Mouse (Mus musculus) liver, embryonic 12.5 days (tissue): ENCODE measurements around the gene 9430097D07Rik. TPM values are rescaled to one million over a fixed set of nuclear protein-coding genes. Genes with fewer than 3 reads are reported as not detected.

Experiments
- ATAC-seq: fragments of 200-750 bp; cut with Nextera tagmentation; 2 replicates; pipeline ENCODE4 v1.8.0; 2017; ENCODE audit warnings: moderate number of reproducible peaks, mild to moderate bottlenecking, moderate library complexity
- H3K27ac ChIP-seq: fragments of 300-500 bp; sonication (generic); 2 replicates; pipeline ENCODE4 v1.5.1; 2016; ENCODE audit warnings: mild to moderate bottlenecking
- H3K27me3 ChIP-seq: fragments of 300-500 bp; sonication (generic); replicated peaks from 2 replicates; pipeline ENCODE4 v1.6.1; 2016; ENCODE audit warnings: mild to moderate bottlenecking, moderate library complexity
- H3K36me3 ChIP-seq: fragments of 300-500 bp; sonication (generic); 2 replicates; pipeline ENCODE4 v1.6.1; 2016; ENCODE audit warnings: mild to moderate bottlenecking, moderate library complexity
- H3K4me1 ChIP-seq: fragments of 300-500 bp; sonication (generic); 2 replicates; pipeline ENCODE4 v1.6.1; 2016
- H3K4me2 ChIP-seq: fragments of 300-500 bp; sonication (generic); 2 replicates; pipeline ENCODE4 v1.6.1; 2016; ENCODE audit warnings: mild to moderate bottlenecking, moderate library complexity
- H3K4me3 ChIP-seq: fragments of 300-500 bp; sonication (generic); 2 replicates; pipeline ENCODE4 v1.5.1; 2016; ENCODE audit warnings: mild to moderate bottlenecking, moderate library complexity
- H3K9ac ChIP-seq: fragments of 300-500 bp; sonication (generic); 2 replicates; pipeline ENCODE4 v1.6.1; 2016; ENCODE audit warnings: mild to moderate bottlenecking, moderate library complexity
- H3K9me3 ChIP-seq: fragments of 300-500 bp; sonication (generic); replicated peaks from 2 replicates; pipeline ENCODE4 v1.6.1; 2016; ENCODE audit warnings: mild to moderate bottlenecking, moderate library complexity
- WGBS: fragments of 180-500 bp; shearing (Covaris S2); methylation state at CpG from one replicate; pipeline ENCODE4 v1.1.7; 2016; ENCODE audit not compliant: insufficient replicate concordance; 5-methylcytosine and 5-hydroxymethylcytosine counted together
- polyA plus RNA-seq: library from polyadenylated mRNA; unstranded; fragments of >200 nt; fragmentation: Nextera tagmentation; extraction: Ambion mirVana; gene quantifications from 2 replicates; pipeline ENCODE4 v1.2.1, GENCODE M21; 2016

9430097D07Rik gene
- polyA plus RNA-seq, 1 experiment from 2014 or later, result not detected

DNA sequence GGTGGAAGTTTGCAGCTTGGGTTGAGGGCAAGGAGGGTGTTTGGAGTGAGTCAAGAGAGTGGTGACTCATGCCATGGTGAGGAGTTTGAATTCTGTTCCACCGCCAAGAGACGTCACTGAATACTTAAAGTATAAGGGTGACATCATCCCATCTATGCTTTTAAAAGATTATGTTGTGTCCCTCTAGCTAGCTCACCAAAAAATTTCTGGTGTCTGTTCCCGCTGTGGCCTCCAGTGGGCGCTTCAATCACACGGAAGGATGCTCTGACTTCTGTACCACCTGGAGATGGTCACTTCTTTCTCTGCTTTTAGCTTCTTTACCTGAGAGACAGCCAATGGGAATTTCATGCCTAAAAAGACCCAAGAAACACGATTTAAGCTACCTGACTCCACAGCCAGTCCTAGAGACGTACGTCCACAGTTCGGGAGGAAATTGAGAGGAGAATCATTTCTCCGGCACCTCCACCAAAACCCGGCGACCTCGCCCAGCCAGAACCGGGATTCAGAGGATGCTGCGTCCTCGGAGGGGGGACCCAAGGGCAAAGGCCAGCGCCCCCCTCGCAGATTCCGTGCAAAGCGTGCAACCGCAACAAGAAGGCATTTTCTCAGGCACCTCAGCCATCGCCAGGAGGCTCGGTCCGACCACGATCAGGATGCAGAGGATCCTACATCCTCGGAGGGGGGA lies 441 bp downstream of the 9430097D07Rik start:
- peak overlapping the region; percentile 43 for H3K4me3 ChIP-seq
- peaks cover 33% of the 10 kb centered on the region for H3K4me1 ChIP-seq
- peaks cover 18% of the 10 kb centered on the region for H3K36me3 ChIP-seq
- H3K9ac ChIP-seq, result peak overlapping the region; percentile 36; the same call in 1 of the 2 replicates
- WGBS, result 6% methylated on average over 26 of the region's 26 CpGs
- H3K4me2 ChIP-seq, result peak overlapping the region; percentile 72
- H3K27me3 ChIP-seq, result peaks cover 50% of the 10 kb centered on the region
- no peaks in the 10 kb centered on the region for H3K9me3 ChIP-seq
- no peak for ATAC-seq
- H3K27ac ChIP-seq, result no peak overlapping the region

DNA sequence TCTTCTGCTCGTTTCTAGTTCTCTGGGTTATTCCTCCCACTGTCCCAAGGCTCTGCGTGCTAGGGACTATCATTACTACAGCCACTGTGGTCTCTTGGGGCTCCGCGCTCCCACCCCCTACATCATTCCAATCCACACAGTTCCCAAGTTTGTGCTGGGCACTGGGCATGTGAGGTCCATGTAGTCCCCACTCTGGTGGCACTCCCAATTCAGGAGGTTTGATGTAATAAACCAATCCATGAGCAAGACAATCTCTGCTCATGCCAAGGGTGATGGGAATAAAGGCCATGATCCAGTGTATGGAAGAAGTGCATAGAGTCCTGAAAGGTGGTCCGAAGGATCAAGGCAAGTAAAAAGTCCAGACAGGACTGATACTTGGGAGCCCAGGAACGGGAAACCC lies 987 bp downstream of the 9430097D07Rik start, which contains the start of gene Pip5kl1:
TSS of gene Pip5kl1 (plus strand) at position 301 of the 400 bp plus-strand sequence.
- H3K4me2 ChIP-seq, result peak within 1 kb of the TSS; percentile 72
- H3K9ac ChIP-seq, result peak within 1 kb of the TSS; percentile 36
- peaks cover 18% of the 10 kb centered on the region for H3K36me3 ChIP-seq
- ATAC-seq, result no peak
- no peak within 1 kb of the TSS for H3K27ac ChIP-seq
- H3K27me3 ChIP-seq, result peaks cover 44% of the 10 kb centered on the region
- peak within 1 kb of the TSS; percentile 43 for H3K4me3 ChIP-seq
- WGBS, result 71% methylated on average over 6 of the region's 6 CpGs
- H3K9me3 ChIP-seq, result no peaks in the 10 kb centered on the region
- H3K4me1 ChIP-seq, result peaks cover 33% of the 10 kb centered on the region

DNA sequence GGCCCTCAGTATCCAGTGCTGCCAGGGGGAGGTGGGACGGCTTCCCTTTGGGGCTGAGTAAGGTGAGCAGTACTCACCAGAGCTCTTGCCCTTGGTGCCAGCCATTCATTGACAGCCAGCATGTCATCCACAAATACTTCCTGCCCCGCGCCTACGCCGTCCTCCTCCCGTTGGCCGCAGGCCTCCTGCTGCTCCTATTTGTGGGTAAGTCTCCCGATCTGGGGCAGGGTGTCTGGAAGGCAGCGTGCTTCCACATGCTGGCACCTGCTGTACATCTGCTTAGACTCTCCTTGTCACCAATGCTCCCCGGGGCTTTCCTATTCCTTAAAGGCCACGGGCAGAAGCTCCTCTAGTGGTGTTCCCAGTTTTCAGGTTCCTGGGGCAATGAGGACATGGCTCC lies 3.3 kb downstream of the 9430097D07Rik start:
- Histone ChIP-seq H3K4me1 (peaks cover 28% of the 10 kb centered on the region), H3K4me2 (peak overlapping the region; percentile 89), H3K9me3 (no peaks in the 10 kb centered on the region), H3K9ac (no peak overlapping the region), H3K27ac (no peak overlapping the region), H3K27me3 (peaks cover 21% of the 10 kb centered on the region), H3K36me3 (peaks cover 22% of the 10 kb centered on the region), H3K4me3 (no peak overlapping the region)
- ATAC-seq, result no peak
- 88% methylated on average over 11 of the region's 11 CpGs for WGBS

DNA sequence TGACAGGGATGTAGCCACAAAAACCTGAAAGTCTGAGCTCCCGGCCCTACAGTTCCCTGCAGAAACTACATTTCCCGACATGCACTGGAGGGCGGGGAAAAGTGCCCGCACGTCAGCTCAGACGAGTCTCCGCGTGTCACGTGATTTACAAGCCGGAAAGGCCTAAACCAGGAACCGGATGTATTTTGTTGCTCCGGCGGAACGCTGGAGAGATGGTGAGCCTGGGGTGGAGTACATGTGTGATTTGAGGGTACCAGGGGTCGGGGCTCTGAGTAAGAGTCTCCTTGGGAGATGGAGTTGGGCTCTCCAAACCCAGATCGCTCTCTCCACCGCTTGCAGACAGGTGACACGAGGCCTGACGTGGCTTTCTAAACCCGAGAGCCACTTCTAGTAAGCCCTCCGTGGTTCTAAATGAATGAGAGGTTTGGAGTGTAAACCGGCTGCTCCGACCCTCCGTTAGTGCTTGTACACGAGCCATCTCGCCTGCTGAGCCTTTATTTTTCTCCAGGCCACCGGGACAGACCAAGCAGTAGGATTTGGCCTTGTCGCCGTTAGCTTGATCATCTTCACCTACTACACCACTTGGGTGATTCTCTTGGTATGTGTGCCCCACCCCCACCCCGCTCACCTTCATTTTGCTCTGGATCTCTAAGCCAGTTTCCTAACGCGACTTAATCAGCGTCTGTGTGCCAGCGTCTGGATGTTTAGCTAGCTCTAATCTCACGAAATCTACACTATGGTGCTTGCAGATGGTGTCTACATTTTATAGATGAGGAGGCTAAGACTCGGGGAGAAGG lies 4.6 kb downstream of the 9430097D07Rik start, which contains the start of gene Dpm2:
TSS of gene Dpm2 (plus strand) at position 161 of the 797 bp plus-strand sequence.
- WGBS, result under 1% methylated on average over 36 of the region's 36 CpGs
- Histone ChIP-seq H3K4me3 (peak within 1 kb of the TSS; percentile 72), H3K9ac (peak within 1 kb of the TSS; percentile 75), H3K4me1 (peaks cover 25% of the 10 kb centered on the region), H3K36me3 (peaks cover 30% of the 10 kb centered on the region), H3K4me2 (peak within 1 kb of the TSS; percentile 89), H3K9me3 (no peaks in the 10 kb centered on the region), H3K27ac (peak within 1 kb of the TSS; percentile 69), H3K27me3 (peaks cover 8% of the 10 kb centered on the region)
- peak; percentile 83 for ATAC-seq

DNA sequence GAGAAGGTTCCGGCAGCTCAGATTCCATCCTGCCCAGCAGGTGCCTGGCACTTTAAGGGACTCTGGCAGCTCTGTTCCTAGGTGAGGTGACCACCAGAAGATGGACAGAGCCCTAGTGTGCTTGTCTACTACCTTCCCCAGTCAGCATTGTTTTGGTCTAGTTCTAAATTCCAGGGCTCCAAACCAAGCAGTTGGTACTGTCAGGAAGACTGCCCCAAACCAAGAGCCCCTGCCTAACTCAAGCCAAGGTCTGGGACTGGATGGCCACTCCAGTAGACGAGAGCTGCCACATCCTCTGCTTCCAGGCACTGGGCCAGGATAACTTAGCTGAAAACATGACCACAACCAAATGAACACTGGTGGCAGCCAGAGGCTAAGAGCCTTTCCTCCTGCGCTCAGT lies 6.5 kb downstream of the 9430097D07Rik start:
- Histone ChIP-seq H3K4me3 (no peak overlapping the region), H3K9me3 (no peaks in the 10 kb centered on the region), H3K9ac (no peak overlapping the region), H3K27ac (no peak overlapping the region), H3K4me2 (no peak overlapping the region), H3K36me3 (peaks cover 36% of the 10 kb centered on the region), H3K4me1 (peaks cover 16% of the 10 kb centered on the region), H3K27me3 (no peaks in the 10 kb centered on the region)
- no peak for ATAC-seq
- WGBS, result 83% methylated on average over 3 of the region's 3 CpGs

DNA sequence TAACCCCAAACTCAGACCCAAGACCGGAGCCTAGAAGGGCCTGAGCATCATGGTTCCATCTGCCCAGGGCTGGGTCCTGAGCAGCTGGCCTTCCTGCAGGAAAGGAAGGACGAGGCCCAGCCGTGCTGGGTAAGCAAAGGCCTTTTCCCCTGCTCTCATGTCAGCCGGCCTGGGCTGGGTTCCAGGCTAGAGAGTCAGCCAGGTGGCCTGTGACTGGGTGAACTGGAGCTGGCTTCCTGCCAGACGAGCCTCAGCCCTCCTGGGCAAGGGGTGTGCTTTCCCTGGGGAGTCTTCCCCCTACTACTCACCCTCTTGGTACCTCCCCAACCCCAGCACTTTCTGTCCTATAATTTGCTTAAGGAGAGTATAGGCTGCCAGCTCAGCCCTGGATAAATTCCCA lies 7.3 kb downstream of the 9430097D07Rik start:
- no peak for ATAC-seq
- no peak overlapping the region for H3K9ac ChIP-seq
- peaks cover 35% of the 10 kb centered on the region for H3K36me3 ChIP-seq
- H3K27me3 ChIP-seq, result no peaks in the 10 kb centered on the region
- H3K27ac ChIP-seq, result no peak overlapping the region
- 46% methylated on average over 5 of the region's 5 CpGs for WGBS
- no peak overlapping the region for H3K4me2 ChIP-seq
- H3K9me3 ChIP-seq, result no peaks in the 10 kb centered on the region
- H3K4me3 ChIP-seq, result no peak overlapping the region
- H3K4me1 ChIP-seq, result peaks cover 16% of the 10 kb centered on the region

DNA sequence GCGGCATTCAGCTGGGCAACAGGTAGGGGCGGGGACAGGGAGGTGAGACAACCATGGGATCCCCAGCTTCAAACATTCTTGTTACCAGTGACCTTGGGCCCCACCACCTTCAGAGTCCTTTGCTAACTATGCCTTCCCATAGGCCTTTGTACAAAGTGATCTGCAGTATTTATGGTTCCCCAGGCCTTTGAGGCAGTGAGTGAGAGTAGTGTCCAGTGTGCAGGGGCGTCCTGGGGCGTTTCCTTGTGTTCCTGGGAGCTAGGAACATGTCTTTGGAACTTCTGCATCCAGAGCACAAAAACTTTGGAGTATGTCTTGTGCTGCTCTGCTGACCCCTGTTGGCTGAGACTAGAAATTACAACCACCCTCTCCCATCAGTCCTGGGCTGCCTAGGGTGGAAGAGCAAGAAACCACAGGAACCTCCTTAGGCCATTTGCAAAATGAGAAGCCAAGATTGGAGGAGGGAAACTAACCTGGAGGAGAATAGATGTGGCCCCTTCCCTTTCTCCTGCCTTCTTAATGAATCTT lies 8.9 kb downstream of the 9430097D07Rik start:
- WGBS, result 22% methylated on average over 4 of the region's 4 CpGs
- Histone ChIP-seq H3K9ac (no peak overlapping the region), H3K9me3 (no peaks in the 10 kb centered on the region), H3K4me2 (no peak overlapping the region), H3K4me1 (peaks cover 4% of the 10 kb centered on the region), H3K36me3 (peaks cover 24% of the 10 kb centered on the region; the same call in 1 of the 2 replicates), H3K27ac (no peak overlapping the region), H3K27me3 (no peaks in the 10 kb centered on the region), H3K4me3 (no peak overlapping the region)
- ATAC-seq, result no peak

DNA sequence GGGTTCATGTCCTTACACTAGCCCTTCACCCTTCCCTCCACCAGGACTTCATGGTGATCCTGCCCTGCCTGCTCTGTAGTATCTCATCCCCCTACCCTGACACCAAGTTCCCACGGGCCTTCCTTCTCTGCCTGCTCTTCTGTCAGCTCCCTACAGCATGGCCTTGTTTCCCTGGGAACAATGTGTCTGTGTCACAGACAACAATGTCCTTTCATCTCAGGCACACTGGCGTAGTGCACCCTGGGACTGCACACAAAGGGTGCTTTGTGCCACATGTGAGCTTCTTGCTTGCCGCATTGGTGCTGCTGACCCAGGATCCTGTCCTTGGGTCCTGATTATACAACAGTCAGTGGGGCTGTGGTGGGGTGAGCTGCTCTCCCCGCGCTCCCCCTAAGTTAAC lies 15.9 kb downstream of the 9430097D07Rik start:
- ATAC-seq, result no peak
- H3K4me3 ChIP-seq, result no peak overlapping the region
- H3K27ac ChIP-seq, result no peak overlapping the region
- 0 out of 2 replicates have a peak, but pooled peaks cover 5% of the 10 kb centered on the region for H3K36me3 ChIP-seq
- H3K4me1 ChIP-seq, result peaks cover 23% of the 10 kb centered on the region
- H3K27me3 ChIP-seq, result no peaks in the 10 kb centered on the region
- WGBS, result 75% methylated on average over 5 of the region's 5 CpGs
- no peak overlapping the region for H3K4me2 ChIP-seq
- no peak overlapping the region for H3K9ac ChIP-seq
- no peaks in the 10 kb centered on the region for H3K9me3 ChIP-seq

DNA sequence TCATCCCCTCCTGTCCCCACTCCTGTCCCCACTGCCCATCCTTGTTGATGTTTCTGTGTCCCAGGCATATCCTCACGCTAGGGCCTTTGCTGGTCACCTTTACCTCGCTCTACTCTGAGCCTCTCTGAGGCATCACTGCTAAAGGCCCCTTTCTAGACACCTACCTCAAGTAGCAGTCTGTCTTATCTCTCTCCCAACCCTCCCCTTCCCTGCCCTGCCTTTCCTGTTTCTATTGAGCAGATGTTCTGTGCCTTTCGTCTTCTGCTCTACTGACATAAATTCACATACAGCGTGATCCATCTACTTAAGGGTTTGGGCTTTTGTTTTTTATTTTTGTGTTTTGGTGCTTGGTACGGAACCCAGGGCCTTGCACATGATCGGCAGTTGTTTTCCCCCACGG lies 19.5 kb downstream of the 9430097D07Rik start:
- no peak overlapping the region for H3K9ac ChIP-seq
- H3K4me2 ChIP-seq, result no peak overlapping the region
- H3K4me1 ChIP-seq, result peaks cover 29% of the 10 kb centered on the region
- H3K36me3 ChIP-seq, result no peaks in the 10 kb centered on the region
- no peaks in the 10 kb centered on the region for H3K27me3 ChIP-seq
- no peak for ATAC-seq
- no peak overlapping the region for H3K4me3 ChIP-seq
- H3K27ac ChIP-seq, result no peak overlapping the region
- WGBS, result 47% methylated on average over 7 of the region's 7 CpGs
- H3K9me3 ChIP-seq, result no peaks in the 10 kb centered on the region

DNA sequence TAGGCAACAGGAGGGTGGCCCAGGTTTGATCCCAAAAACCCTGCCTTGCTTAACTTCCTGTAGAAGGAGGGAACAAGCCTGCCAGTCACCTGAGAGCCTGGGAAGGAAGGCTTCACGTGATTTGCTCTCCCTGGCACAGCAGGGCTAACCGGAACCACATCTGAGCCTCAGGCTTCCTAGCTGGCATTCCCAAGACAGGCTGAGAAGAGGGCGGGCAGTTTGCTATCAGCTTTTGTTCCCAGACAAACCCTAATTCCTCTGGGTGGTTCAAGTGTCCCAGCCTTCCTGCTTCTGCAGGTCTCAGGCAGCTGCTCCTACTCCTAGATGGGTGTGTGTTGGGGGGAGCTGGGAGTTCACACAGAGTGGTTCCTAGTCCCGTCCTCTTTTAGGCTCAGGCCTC lies 20.0 kb downstream of the 9430097D07Rik start:
- Histone ChIP-seq H3K9ac (no peak overlapping the region), H3K4me2 (no peak overlapping the region), H3K36me3 (no peaks in the 10 kb centered on the region), H3K4me1 (peaks cover 24% of the 10 kb centered on the region), H3K4me3 (no peak overlapping the region), H3K27ac (no peak overlapping the region), H3K27me3 (no peaks in the 10 kb centered on the region), H3K9me3 (no peaks in the 10 kb centered on the region)
- no peak for ATAC-seq
- 55% methylated on average over 4 of the region's 4 CpGs for WGBS

DNA sequence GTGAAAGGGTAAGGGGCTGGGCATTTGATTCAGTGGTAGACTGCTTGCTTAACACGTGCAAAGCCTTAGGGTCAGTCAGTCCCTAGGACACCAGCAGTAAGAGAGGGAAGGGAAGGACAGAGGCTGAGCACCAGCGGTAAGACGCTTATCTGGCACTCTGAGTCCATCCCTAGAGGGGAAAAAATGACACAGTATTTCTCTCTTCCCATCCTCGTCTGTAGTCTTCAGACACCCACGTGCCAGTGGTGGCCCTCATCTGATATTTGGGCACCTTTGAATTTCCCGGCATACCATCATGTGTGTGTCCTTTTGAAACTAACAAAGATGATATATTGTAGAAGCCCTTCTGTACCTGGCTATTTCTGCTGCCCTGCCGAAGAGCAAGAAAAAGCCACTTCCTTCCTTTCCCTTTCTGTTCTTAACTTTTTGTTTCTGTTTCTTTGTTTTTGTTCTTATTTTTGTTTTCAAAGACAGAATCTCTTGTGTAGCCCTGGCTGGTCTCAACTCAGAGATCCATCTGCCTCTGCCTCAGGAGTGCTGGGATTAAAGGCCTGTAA lies 21.8 kb downstream of the 9430097D07Rik start:
- Histone ChIP-seq H3K27ac (no peak overlapping the region), H3K27me3 (no peaks in the 10 kb centered on the region), H3K9ac (no peak overlapping the region), H3K4me2 (no peak overlapping the region), H3K9me3 (no peaks in the 10 kb centered on the region), H3K4me3 (no peak overlapping the region), H3K36me3 (no peaks in the 10 kb centered on the region), H3K4me1 (peaks cover 16% of the 10 kb centered on the region; the same call in 1 of the 2 replicates)
- no peak for ATAC-seq
- 23% methylated on average over 7 of the region's 7 CpGs for WGBS

DNA sequence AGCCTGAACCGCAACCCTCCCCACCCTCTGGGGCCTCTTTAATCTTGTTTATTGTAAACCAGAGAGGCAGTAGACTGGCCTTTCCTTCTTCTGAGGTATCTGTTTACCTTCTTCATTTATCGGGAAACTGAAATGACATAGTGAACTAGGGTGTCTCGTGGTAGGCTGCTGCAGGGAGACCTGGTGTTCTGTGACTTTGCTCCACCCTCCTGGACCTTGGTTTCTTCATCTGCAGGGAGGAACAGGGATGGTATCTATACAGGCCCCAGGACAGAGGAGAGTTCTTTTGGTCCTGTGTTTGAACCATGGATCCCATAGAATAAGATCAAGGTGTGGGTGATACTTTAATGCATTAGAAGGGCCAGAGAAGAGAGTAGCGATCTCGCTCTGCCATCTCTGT lies 24.2 kb downstream of the 9430097D07Rik start:
- no peak overlapping the region for H3K9ac ChIP-seq
- H3K9me3 ChIP-seq, result no peaks in the 10 kb centered on the region
- H3K4me2 ChIP-seq, result no peak overlapping the region
- no peak for ATAC-seq
- H3K4me1 ChIP-seq, result peaks cover 12% of the 10 kb centered on the region; the same call in 1 of the 2 replicates
- H3K27ac ChIP-seq, result no peak overlapping the region
- H3K4me3 ChIP-seq, result no peak overlapping the region
- H3K27me3 ChIP-seq, result no peaks in the 10 kb centered on the region
- no peaks in the 10 kb centered on the region for H3K36me3 ChIP-seq
- WGBS, result 74% methylated on average over 5 of the region's 5 CpGs
